Mouse (Mus musculus): ENCODE data around the gene Psme1. TPM values are rescaled to one million over a fixed set of nuclear protein-coding genes. Genes with fewer than 3 reads are reported as not detected.

The Psme1 gene
- total and polyA plus RNA-seq, 2 experiments from 2014 or later: 145 to 250 TPM

DNA sequence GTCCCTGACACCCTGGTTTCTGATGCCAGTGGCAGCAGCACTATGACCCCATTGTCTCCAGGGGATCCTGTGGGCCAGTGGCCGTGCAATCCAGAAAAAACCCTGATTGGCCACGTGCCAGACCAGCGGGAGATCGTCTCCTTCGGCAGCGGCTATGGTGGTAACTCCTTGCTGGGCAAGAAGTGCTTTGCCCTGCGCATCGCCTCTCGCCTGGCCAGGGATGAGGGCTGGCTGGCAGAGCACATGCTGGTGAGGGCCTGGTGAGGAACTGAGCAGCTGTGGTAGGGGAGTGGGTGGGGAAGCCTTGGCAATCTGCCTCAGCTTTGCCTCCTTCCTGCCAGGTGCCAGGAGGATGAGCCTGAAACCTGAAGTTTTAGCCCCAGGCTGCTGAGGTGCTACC is 33.6 kb upstream of the Psme1 start:
- Histone ChIP-seq H3K9me3 (replicated peaks; ENCODE audit: control insufficient read depth, low read length) (no peaks in the 10 kb centered on the region), H3K27me3 (ENCODE audit: control insufficient read depth, insufficient read depth, low read length) (no peaks in the 10 kb centered on the region), H3K4me2 (ENCODE audit: low read depth, low read length) (no peak overlapping the region), H3K36me3 (replicated peaks; ENCODE audit: control insufficient read depth, insufficient read depth, low read length) (peaks cover 60% of the 10 kb centered on the region), H3K4me3 (ENCODE audit: low read depth, low read length) (no peak overlapping the region), H3K9ac (replicated peaks; ENCODE audit: low read depth, low read length) (no peak overlapping the region), H3K27ac (ENCODE audit: low read depth) (no peak overlapping the region), H3K4me1 (ENCODE audit: control insufficient read depth, insufficient read depth) (peaks cover 13% of the 10 kb centered on the region)
- WGBS: 65% methylated on average over 9 of the region's 9 CpGs
- no peak for ATAC-seq (ENCODE audit: insufficient read depth, low read depth)
- DNase-seq (ENCODE audit: low spot score): no peak
- TF ChIP-seq EP300 (IDR thresholded peaks at IDR 0.05; ENCODE audit: low read depth) (no peak), CTCF (IDR thresholded peaks at IDR 0.05; ENCODE audit: low read depth) (no peak)

- Histone ChIP-seq H3K9ac (replicated peaks; ENCODE audit: low read depth, low read length) (no peak overlapping the region), H3K4me3 (ENCODE audit: low read depth, low read length) (no peak overlapping the region), H3K36me3 (replicated peaks; ENCODE audit: control insufficient read depth, insufficient read depth, low read length) (peaks cover 43% of the 10 kb centered on the region), H3K9me3 (replicated peaks; ENCODE audit: control insufficient read depth, low read length) (no peaks in the 10 kb centered on the region), H3K27ac (ENCODE audit: low read depth) (no peak overlapping the region), H3K27me3 (ENCODE audit: control insufficient read depth, insufficient read depth, low read length) (no peaks in the 10 kb centered on the region), H3K4me1 (ENCODE audit: control insufficient read depth, insufficient read depth) (no peaks in the 10 kb centered on the region), H3K4me2 (ENCODE audit: low read depth, low read length) (no peak overlapping the region)
- 81% methylated on average over 6 of the region's 6 CpGs for WGBS
- ATAC-seq (ENCODE audit: insufficient read depth, low read depth): no peak
- no peak for DNase-seq (ENCODE audit: low spot score)
- no peak for TF ChIP-seq EP300 (IDR thresholded peaks at IDR 0.05; ENCODE audit: low read depth)
- no peak for TF ChIP-seq CTCF (IDR thresholded peaks at IDR 0.05; ENCODE audit: low read depth)
Measured at GRCm38 (mm10) chr14:55550191-55550590, 27.7 kb upstream of the Psme1 start.

- no peak overlapping the region for H3K9ac ChIP-seq (replicated peaks; ENCODE audit: low read depth, low read length)
- no peak for ATAC-seq (ENCODE audit: insufficient read depth, low read depth)
- H3K9me3 ChIP-seq (replicated peaks; ENCODE audit: control insufficient read depth, low read length): no peaks in the 10 kb centered on the region
- H3K4me2 ChIP-seq (ENCODE audit: low read depth, low read length): no peak overlapping the region
- H3K27ac ChIP-seq (ENCODE audit: low read depth): no peak overlapping the region
- WGBS: 75% methylated on average over 5 of the region's 5 CpGs
- no peak for TF ChIP-seq CTCF (IDR thresholded peaks at IDR 0.05; ENCODE audit: low read depth)
- TF ChIP-seq EP300 (IDR thresholded peaks at IDR 0.05; ENCODE audit: low read depth): no peak
- no peak overlapping the region for H3K4me3 ChIP-seq (ENCODE audit: low read depth, low read length)
- no peak for DNase-seq (ENCODE audit: low spot score)
- peaks cover 31% of the 10 kb centered on the region for H3K36me3 ChIP-seq (replicated peaks; ENCODE audit: control insufficient read depth, insufficient read depth, low read length)
- H3K27me3 ChIP-seq (ENCODE audit: control insufficient read depth, insufficient read depth, low read length): no peaks in the 10 kb centered on the region
- H3K4me1 ChIP-seq (ENCODE audit: control insufficient read depth, insufficient read depth): no peaks in the 10 kb centered on the region
Measured at GRCm38 (mm10) chr14:55551347-55551746, 26.6 kb upstream of the Psme1 start.

GRCm38 (mm10) chr14:55551794-55552193 is 26.1 kb upstream of the Psme1 start:
- no peaks in the 10 kb centered on the region for H3K9me3 ChIP-seq (replicated peaks; ENCODE audit: control insufficient read depth, low read length)
- no peaks in the 10 kb centered on the region for H3K4me1 ChIP-seq (ENCODE audit: control insufficient read depth, insufficient read depth)
- WGBS: 87% methylated on average over 8 of the region's 8 CpGs
- TF ChIP-seq CTCF (IDR thresholded peaks at IDR 0.05; ENCODE audit: low read depth): no peak
- TF ChIP-seq EP300 (IDR thresholded peaks at IDR 0.05; ENCODE audit: low read depth): no peak
- H3K27me3 ChIP-seq (ENCODE audit: control insufficient read depth, insufficient read depth, low read length): no peaks in the 10 kb centered on the region
- DNase-seq (ENCODE audit: low spot score) (no peak), ATAC-seq (ENCODE audit: insufficient read depth, low read depth) (no peak)
- H3K4me3 ChIP-seq (ENCODE audit: low read depth, low read length): no peak overlapping the region
- no peak overlapping the region for H3K4me2 ChIP-seq (ENCODE audit: low read depth, low read length)
- no peak overlapping the region for H3K9ac ChIP-seq (replicated peaks; ENCODE audit: low read depth, low read length)
- H3K36me3 ChIP-seq (replicated peaks; ENCODE audit: control insufficient read depth, insufficient read depth, low read length): peaks cover 27% of the 10 kb centered on the region
- H3K27ac ChIP-seq (ENCODE audit: low read depth): no peak overlapping the region

DNA sequence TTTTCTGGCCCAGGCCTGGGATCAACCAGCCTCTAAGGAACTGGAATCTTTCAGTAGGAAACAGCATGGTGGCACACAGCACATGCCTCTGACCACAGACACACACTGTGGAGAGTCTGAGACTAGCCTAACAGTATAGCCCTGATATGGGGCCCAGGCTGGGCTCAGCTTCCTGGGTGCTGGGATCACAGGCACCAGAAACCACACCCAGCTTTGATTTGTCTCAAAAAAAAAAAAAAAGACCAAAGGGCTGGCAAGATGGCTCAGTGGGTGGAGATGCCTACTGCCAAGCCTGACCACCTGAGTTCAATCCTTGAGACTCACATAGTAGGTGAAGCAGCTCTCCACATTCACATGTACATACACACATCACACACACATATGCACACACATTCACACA is 23.3 kb upstream of the Psme1 start:
- H3K27me3 ChIP-seq (ENCODE audit: control insufficient read depth, insufficient read depth, low read length): no peaks in the 10 kb centered on the region
- H3K27ac ChIP-seq (ENCODE audit: low read depth): no peak overlapping the region
- H3K4me2 ChIP-seq (ENCODE audit: low read depth, low read length): no peak overlapping the region
- no peak for TF ChIP-seq CTCF (IDR thresholded peaks at IDR 0.05; ENCODE audit: low read depth)
- TF ChIP-seq EP300 (IDR thresholded peaks at IDR 0.05; ENCODE audit: low read depth): no peak
- no peaks in the 10 kb centered on the region for H3K9me3 ChIP-seq (replicated peaks; ENCODE audit: control insufficient read depth, low read length)
- H3K4me1 ChIP-seq (ENCODE audit: control insufficient read depth, insufficient read depth): no peaks in the 10 kb centered on the region
- no peak overlapping the region for H3K4me3 ChIP-seq (ENCODE audit: low read depth, low read length)
- H3K9ac ChIP-seq (replicated peaks; ENCODE audit: low read depth, low read length): no peak overlapping the region
- no peaks in the 10 kb centered on the region; the same call in 1 of the 2 replicates for H3K36me3 ChIP-seq (replicated peaks; ENCODE audit: control insufficient read depth, insufficient read depth, low read length)
- no peak for DNase-seq (ENCODE audit: low spot score)
- no peak for ATAC-seq (ENCODE audit: insufficient read depth, low read depth)

GRCm38 (mm10) chr14:55555788-55556187 is 22.1 kb upstream of the Psme1 start:
- Histone ChIP-seq H3K4me3 (ENCODE audit: low read depth, low read length) (no peak overlapping the region), H3K4me2 (ENCODE audit: low read depth, low read length) (no peak overlapping the region), H3K4me1 (ENCODE audit: control insufficient read depth, insufficient read depth) (no peaks in the 10 kb centered on the region), H3K36me3 (replicated peaks; ENCODE audit: control insufficient read depth, insufficient read depth, low read length) (no peaks in the 10 kb centered on the region), H3K27ac (ENCODE audit: low read depth) (no peak overlapping the region), H3K9me3 (replicated peaks; ENCODE audit: control insufficient read depth, low read length) (no peaks in the 10 kb centered on the region), H3K27me3 (ENCODE audit: control insufficient read depth, insufficient read depth, low read length) (no peaks in the 10 kb centered on the region), H3K9ac (replicated peaks; ENCODE audit: low read depth, low read length) (no peak overlapping the region)
- ATAC-seq (ENCODE audit: insufficient read depth, low read depth) (no peak), DNase-seq (ENCODE audit: low spot score) (no peak)
- no peak for TF ChIP-seq EP300 (IDR thresholded peaks at IDR 0.05; ENCODE audit: low read depth)
- TF ChIP-seq CTCF (IDR thresholded peaks at IDR 0.05; ENCODE audit: low read depth): no peak
- 61% methylated on average over 3 of the region's 3 CpGs for WGBS
